Mouse (Mus musculus): ENCODE data around the gene Neu4.
"Not testable (repeated sequence)": the region's sequence is repeated elsewhere in the genome, so short reads cannot be mapped to it uniquely, and the experiment has no call there.

GRCm38 (mm10) chr1:94008826-94009225 lies 11.4 kb upstream of the Neu4 start:
- not testable (repeated sequence) for TF ChIP-seq CTCF, POLR2A (IDR thresholded peaks at IDR 0.05; ENCODE audit: extremely low read depth, insufficient read depth, low read length)
